In the genomic region with DNA sequence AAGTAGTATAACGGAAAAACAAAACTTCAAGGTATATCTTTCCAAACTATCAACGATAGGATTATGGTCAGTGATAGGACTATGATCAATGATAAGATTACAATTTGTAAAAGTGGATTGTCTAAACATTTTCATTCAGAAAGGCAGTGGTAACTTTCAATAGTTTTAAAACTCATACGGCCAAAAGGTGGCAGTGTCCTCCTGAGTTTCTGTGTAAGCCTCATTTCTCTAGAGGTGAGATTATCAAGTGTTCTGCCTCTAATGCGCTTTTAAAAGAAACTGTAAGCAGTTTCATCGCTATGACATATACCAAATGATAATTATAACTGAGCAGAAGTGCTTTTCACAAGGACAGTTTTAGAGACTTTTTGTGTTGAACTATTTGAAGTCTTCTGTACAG, we compare ENCODE assay signal across 10 mouse cellular contexts. TPM values are rescaled to one million over a fixed set of nuclear protein-coding genes. Genes with fewer than 3 reads are reported as not detected.
A peak's percentile ranks its signal among the peaks of the same experiment; 100 is the strongest.
DNase-seq lines count a peak whose midpoint lies in the region; ATAC-seq and TF ChIP-seq lines count a peak whose summit lies in the region.
"Had no signal": no experiment of that assay in that cellular context is flagged by ENCODE, and none has a peak within 500 bp of the region (broad histone marks: within the 10 kb centered on the region; RNA-seq: fewer than 3 reads in every experiment).

No protein-coding gene starts in this region.

- peak; percentile 70 for TF ChIP-seq CTCF in left cerebral cortex, adult 2 months (IDR thresholded peaks at IDR 0.05)

- no peaks in the 10 kb centered on the region for H3K27me3 ChIP-seq in embryonic facial prominence, embryonic 11.5 days (ENCODE audit: control insufficient read depth, insufficient read depth, low read length)
- H3K27me3 ChIP-seq in embryonic facial prominence, embryonic 10.5 days (replicated peaks; ENCODE audit: low read depth, poor library complexity, severe bottlenecking), result no peaks in the 10 kb centered on the region
- H3K27me3 ChIP-seq: liver, embryonic 13.5 days had no signal

- H3K4me3 ChIP-seq in embryonic facial prominence, embryonic 11.5 days (ENCODE audit: low read depth, low read length), result no peak overlapping the region
- H3K4me3 ChIP-seq in embryonic facial prominence, embryonic 10.5 days, result no peak overlapping the region
- H3K4me3 ChIP-seq in left cerebral cortex, adult 2 months, result no peak overlapping the region
- H3K4me3 ChIP-seq: liver, embryonic 13.5 days had no signal

- H3K9ac ChIP-seq in embryonic facial prominence, embryonic 11.5 days (replicated peaks; ENCODE audit: low read length), result no peak overlapping the region
- H3K9ac ChIP-seq: liver, embryonic 13.5 days had no signal

- peak; percentile 70 for DNase-seq in embryonic facial prominence, embryonic 11.5 days (ENCODE audit: low spot score)
- no peak for DNase-seq in embryonic facial prominence, embryonic 10.5 days (ENCODE audit: low spot score)
- DNase-seq in left cerebral cortex, adult 2 months (ENCODE audit: extremely low spot score in 1 of 2, low spot score in 2 of 2), result peak in 1 of 2 experiments; percentile 11
- no peak for DNase-seq in left cerebral cortex, postnatal 4 days
- DNase-seq in adipocyte (ENCODE audit: low spot score), result peak; percentile 74
- peak; percentile 52 for DNase-seq in layer of hippocampus, adult 9-10 months (ENCODE audit: low spot score)
- no peak for DNase-seq in ovary, postnatal 36 days (ENCODE audit: low spot score)
- DNase-seq: liver, embryonic 13.5 days had no signal

- 37% methylated on average over 5 of the region's 5 CpGs for WGBS in embryonic facial prominence, embryonic 11.5 days
- WGBS in embryonic facial prominence, embryonic 10.5 days, result 38% methylated on average over 5 of the region's 5 CpGs

- H3K9me3 ChIP-seq in embryonic facial prominence, embryonic 11.5 days (replicated peaks; ENCODE audit: control insufficient read depth, low read length), result no peaks in the 10 kb centered on the region
- H3K9me3 ChIP-seq in embryonic facial prominence, embryonic 10.5 days, result no peaks in the 10 kb centered on the region
- H3K9me3 ChIP-seq: liver, embryonic 13.5 days had no signal

- ATAC-seq in embryonic facial prominence, embryonic 11.5 days (replicated peaks; ENCODE audit: insufficient number of reproducible peaks, low FRiP score, low TSS enrichment, low read depth), result no peak
- no peak for ATAC-seq in inflammation-experienced regulatory T-cells, adult 6 months

- intact Hi-C loops in left cerebral cortex, adult 2 months (cut with DNase I), result loop anchor here (1.0 kb wide), 2 partner anchors 362 to 474 kb away; no protein-coding TSS in a partner anchor
- intact Hi-C loops in left cerebral cortex, postnatal 4 days (cut with DNase I), result loop anchor here (5.0 kb wide), 1 partner anchor 475 kb away; no protein-coding TSS in a partner anchor

- no peak overlapping the region for H3K27ac ChIP-seq in embryonic facial prominence, embryonic 11.5 days (replicated peaks; ENCODE audit: low read depth, low read length)
- no peak overlapping the region for H3K27ac ChIP-seq in embryonic facial prominence, embryonic 10.5 days (replicated peaks)
- H3K27ac ChIP-seq in left cerebral cortex, adult 2 months, result no peak overlapping the region
- H3K27ac ChIP-seq: liver, embryonic 13.5 days had no signal

- no peak overlapping the region for H3K4me2 ChIP-seq in embryonic facial prominence, embryonic 11.5 days (ENCODE audit: low read depth, low read length)
- H3K4me2 ChIP-seq: liver, embryonic 13.5 days had no signal

- no peaks in the 10 kb centered on the region for H3K4me1 ChIP-seq in embryonic facial prominence, embryonic 11.5 days (ENCODE audit: control insufficient read depth, insufficient read depth, low read length)
- H3K4me1 ChIP-seq in embryonic facial prominence, embryonic 10.5 days, result no peaks in the 10 kb centered on the region
- H3K4me1 ChIP-seq: liver, embryonic 13.5 days had no signal

- no peaks in the 10 kb centered on the region for H3K36me3 ChIP-seq in embryonic facial prominence, embryonic 11.5 days (replicated peaks; ENCODE audit: control insufficient read depth, insufficient read depth, low read depth, low read length)
- H3K36me3 ChIP-seq in embryonic facial prominence, embryonic 10.5 days (replicated peaks), result no peaks in the 10 kb centered on the region
- H3K36me3 ChIP-seq: liver, embryonic 13.5 days had no signal

RNA-seq across cellular contexts. Expression of a gene that starts 12.7 kb away (rescaled TPM):
- polyA plus RNA-seq in embryonic facial prominence, embryonic 11.5 days (2014; fragmentation: Nextera tagmentation; extraction: Ambion mirVana), result 6.1 and 6.2 TPM in 2 replicates
- polyA plus RNA-seq in embryonic facial prominence, embryonic 10.5 days (2016; fragmentation: Nextera tagmentation; extraction: Ambion mirVana), result 3.5 and 4.5 TPM in 2 replicates
- total RNA-seq in left cerebral cortex, adult 2 months (2021), result 1 to 10 TPM; 1.0 to 1.7 TPM
- total RNA-seq in left cerebral cortex, postnatal 4 days (2021), result 1 to 10 TPM; 2.1 to 2.5 TPM
- polyA plus RNA-seq in inflammation-experienced regulatory T-cells, adult 6 months (2017; shearing (Covaris generic)), result not detected
- polyA plus RNA-seq: spleen, adult 2 months had no signal

Comparison
In these comparisons a context has a peak if more than half of its experiments do, and no peak if none do; other contexts are left out.
1. DNase-seq: peak in embryonic facial prominence, embryonic 11.5 days (single experiment), adipocyte (single experiment) and layer of hippocampus, adult 9-10 months (single experiment); none in embryonic facial prominence, embryonic 10.5 days (single experiment), left cerebral cortex, postnatal 4 days (single experiment) and ovary, postnatal 36 days (single experiment).